13 mouse cellular contexts compared by ENCODE assay signal in genomic region chr10:37289964-37290704, GRCm38 (mm10).
DNase-seq lines count a peak whose midpoint lies in the region; ATAC-seq and TF ChIP-seq lines count a peak whose summit lies in the region.
"Had no signal": no experiment of that assay in that cellular context is flagged by ENCODE, and none has a peak within 500 bp of the region (broad histone marks: within the 10 kb centered on the region; RNA-seq: fewer than 3 reads in every experiment).

No protein-coding gene starts in this region.

- H3K27ac ChIP-seq in heart, embryonic 15.5 days = 0 out of 2 replicates have a peak overlapping the region, but pooled peaks have one; percentile 26
- no peak overlapping the region for H3K27ac ChIP-seq in liver, embryonic 14.5 days
- H3K27ac ChIP-seq: embryonic facial prominence, embryonic 15.5 days; hindbrain, embryonic 13.5 days; kidney, postnatal 0 days had no signal

- no peak overlapping the region for H3K4me2 ChIP-seq in heart, embryonic 15.5 days
- no peak overlapping the region for H3K4me2 ChIP-seq in liver, embryonic 14.5 days (ENCODE audit: low read depth)
- H3K4me2 ChIP-seq: embryonic facial prominence, embryonic 15.5 days; hindbrain, embryonic 13.5 days had no signal

- WGBS in heart, embryonic 15.5 days = 75% methylated on average over 3 of the region's 3 CpGs
- 42% methylated on average over 3 of the region's 3 CpGs for whole genome bisulfite sequencing in liver, embryonic 14.5 days (ENCODE audit: insufficient replicate concordance)

- no peak overlapping the region for H3K9ac ChIP-seq in heart, embryonic 15.5 days
- H3K9ac ChIP-seq in liver, embryonic 14.5 days (replicated peaks) = no peak overlapping the region
- H3K9ac ChIP-seq: embryonic facial prominence, embryonic 15.5 days; hindbrain, embryonic 13.5 days had no signal

- no peaks in the 10 kb centered on the region for H3K9me3 ChIP-seq in heart, embryonic 15.5 days (replicated peaks)
- no peaks in the 10 kb centered on the region for H3K9me3 ChIP-seq in liver, embryonic 14.5 days (ENCODE audit: control insufficient read depth, low read length)
- H3K9me3 ChIP-seq: embryonic facial prominence, embryonic 15.5 days; hindbrain, embryonic 13.5 days had no signal

- no peak for DNase-seq in heart, postnatal 4 days
- peak; percentile 42 to 63 for DNase-seq in spleen, postnatal 36 days (ENCODE audit: low spot score in 2 of 2)
- no peak for DNase-seq in spleen, postnatal 10 days (ENCODE audit: low spot score in 2 of 2)
- no peak for DNase-seq in liver, embryonic 14.5 days (ENCODE audit: low read depth in 3 of 3, low spot score in 3 of 3)
- DNase-seq in splenic B cell, adult 2 months (ENCODE audit: low read depth, low spot score) = peak; percentile 69
- DNase-seq in frontal cortex, postnatal 36 days (ENCODE audit: low spot score in 2 of 2) = no peak
- no peak for DNase-seq in gastrocnemius, postnatal 36 days
- DNase-seq: cerebellum, adult 11-12 months; retina, postnatal 1 day had no signal

- peak; percentile 43; the same call in 1 of the 2 replicates for ATAC-seq in heart, embryonic 15.5 days (replicated peaks; ENCODE audit: insufficient number of reproducible peaks, insufficient read depth, low FRiP score, low read depth)
- ATAC-seq in liver, embryonic 14.5 days (ENCODE audit: insufficient read depth) = peak; percentile 43; the same call in 1 of the 2 replicates

- H3K36me3 ChIP-seq in heart, embryonic 15.5 days = no peaks in the 10 kb centered on the region
- H3K36me3 ChIP-seq in liver, embryonic 14.5 days (replicated peaks; ENCODE audit: control insufficient read depth, insufficient read depth, low read depth) = no peaks in the 10 kb centered on the region
- H3K36me3 ChIP-seq in splenic B cell, adult 2 months (ENCODE audit: control insufficient read depth, insufficient read depth, low read length, poor library complexity, severe bottlenecking) = no peaks in the 10 kb centered on the region
- H3K36me3 ChIP-seq: embryonic facial prominence, embryonic 15.5 days; hindbrain, embryonic 13.5 days had no signal

- no peak for TF ChIP-seq CTCF in liver, embryonic 14.5 days (IDR thresholded peaks at IDR 0.05; ENCODE audit: low read depth)

- peak; percentile 30; the same call in 1 of the 2 replicates for TF ChIP-seq EP300 in liver, embryonic 14.5 days (IDR thresholded peaks at IDR 0.05; ENCODE audit: low read depth)

- intact Hi-C loops in gastrocnemius, postnatal 36 days (cut with DNase I) = no loop called here

- no peaks in the 10 kb centered on the region for H3K4me1 ChIP-seq in heart, embryonic 15.5 days (replicated peaks)
- H3K4me1 ChIP-seq in liver, embryonic 14.5 days (replicated peaks; ENCODE audit: control insufficient read depth in 2 of 2, insufficient read depth in 2 of 2, low read length in 1 of 2) = peaks cover 0 to 10% of the 10 kb centered on the region in 2 experiments; a peak in 3 of 4 replicates
- H3K4me1 ChIP-seq: hindbrain, embryonic 13.5 days had no signal

- no peak overlapping the region for H3K4me3 ChIP-seq in heart, embryonic 15.5 days
- H3K4me3 ChIP-seq in liver, embryonic 14.5 days (ENCODE audit: insufficient read depth in 1 of 2, low read depth in 2 of 2, low read length in 2 of 2) = no peak overlapping the region
- H3K4me3 ChIP-seq: embryonic facial prominence, embryonic 15.5 days; hindbrain, embryonic 13.5 days had no signal

- no peaks in the 10 kb centered on the region for H3K27me3 ChIP-seq in heart, embryonic 15.5 days
- no peaks in the 10 kb centered on the region for H3K27me3 ChIP-seq in liver, embryonic 14.5 days (ENCODE audit: control insufficient read depth, insufficient read depth, low read length)
- H3K27me3 ChIP-seq in splenic B cell, adult 2 months (ENCODE audit: control insufficient read depth, insufficient read depth, low read length, poor library complexity, severe bottlenecking) = no peaks in the 10 kb centered on the region
- H3K27me3 ChIP-seq: embryonic facial prominence, embryonic 15.5 days; hindbrain, embryonic 13.5 days had no signal

Comparison
In these comparisons a context has a peak if more than half of its experiments do, and no peak if none do; other contexts are left out.
1. DNase-seq: peak in spleen, postnatal 36 days (2 of 2) and splenic B cell, adult 2 months (single experiment); none in heart, postnatal 4 days (single experiment), spleen, postnatal 10 days (0 of 2), liver, embryonic 14.5 days (0 of 3), frontal cortex, postnatal 36 days (0 of 2) and gastrocnemius, postnatal 36 days (0 of 2).